18 mouse cellular contexts compared by ENCODE assay signal in genomic region chr2:11491471-11491870, GRCm38 (mm10).
DNase-seq lines count a peak whose midpoint lies in the region; ATAC-seq and TF ChIP-seq lines count a peak whose summit lies in the region.
"Had no signal": no experiment of that assay in that cellular context is flagged by ENCODE, and none has a peak within 500 bp of the region (broad histone marks: within the 10 kb centered on the region; RNA-seq: fewer than 3 reads in every experiment).

No protein-coding gene starts in this region.

- no peaks in the 10 kb centered on the region for H3K9me3 ChIP-seq in kidney, embryonic 16.5 days (ENCODE audit: low read length)
- H3K9me3 ChIP-seq in midbrain, embryonic 14.5 days (ENCODE audit: control insufficient read depth, low read length), result no peaks in the 10 kb centered on the region
- H3K9me3 ChIP-seq in midbrain, embryonic 16.5 days (replicated peaks; ENCODE audit: control insufficient read depth, low read length, poor library complexity, severe bottlenecking), result no peaks in the 10 kb centered on the region
- H3K9me3 ChIP-seq: embryonic facial prominence, embryonic 13.5 days; kidney, embryonic 15.5 days; limb, embryonic 15.5 days; megakaryocyte, embryonic 14.5 days had no signal

- H3K9ac ChIP-seq in kidney, embryonic 16.5 days (replicated peaks; ENCODE audit: low read length), result no peak overlapping the region
- H3K9ac ChIP-seq in midbrain, embryonic 14.5 days (replicated peaks; ENCODE audit: low read length), result no peak overlapping the region
- no peak overlapping the region for H3K9ac ChIP-seq in midbrain, embryonic 16.5 days (ENCODE audit: low read depth, low read length)
- H3K9ac ChIP-seq: embryonic facial prominence, embryonic 13.5 days; kidney, embryonic 15.5 days; limb, embryonic 15.5 days; liver, postnatal 0 days had no signal

- H3K27me3 ChIP-seq in kidney, embryonic 16.5 days (ENCODE audit: insufficient read depth, low read length), result no peaks in the 10 kb centered on the region
- H3K27me3 ChIP-seq in midbrain, embryonic 14.5 days (ENCODE audit: control insufficient read depth, insufficient read depth, low read length), result no peaks in the 10 kb centered on the region
- H3K27me3 ChIP-seq in midbrain, embryonic 16.5 days (ENCODE audit: control insufficient read depth, insufficient read depth, low read depth, low read length), result no peaks in the 10 kb centered on the region
- H3K27me3 ChIP-seq: embryonic facial prominence, embryonic 13.5 days; kidney, embryonic 15.5 days; limb, embryonic 15.5 days; megakaryocyte, embryonic 14.5 days had no signal

- ATAC-seq in kidney, embryonic 16.5 days (ENCODE audit: low FRiP score, low TSS enrichment), result no peak
- ATAC-seq in midbrain, embryonic 14.5 days (ENCODE audit: low FRiP score, low TSS enrichment), result no peak
- no peak for ATAC-seq in midbrain, embryonic 16.5 days
- ATAC-seq: liver, postnatal 0 days had no signal

- intact Hi-C loops in gastrocnemius, adult 2 months (cut with DNase I), result no loop called here

- H3K36me3 ChIP-seq in kidney, embryonic 16.5 days (ENCODE audit: insufficient read depth, low read length), result peaks cover 38% of the 10 kb centered on the region
- peaks cover 70% of the 10 kb centered on the region for H3K36me3 ChIP-seq in midbrain, embryonic 14.5 days (ENCODE audit: control insufficient read depth, insufficient read depth, low read length)
- peaks cover 41% of the 10 kb centered on the region for H3K36me3 ChIP-seq in midbrain, embryonic 16.5 days (ENCODE audit: control insufficient read depth, insufficient read depth, low read length)

- TF ChIP-seq CTCF in gastrocnemius, adult 2 months (IDR thresholded peaks at IDR 0.05), result no peak

- 76% methylated on average over 3 of the region's 3 CpGs for WGBS in kidney, embryonic 16.5 days
- 57% methylated on average over 3 of the region's 3 CpGs for WGBS in midbrain, embryonic 14.5 days
- 50% methylated on average over 3 of the region's 3 CpGs for WGBS in midbrain, embryonic 16.5 days

- peak overlapping the region; percentile 20; the same call in 1 of the 2 replicates for H3K27ac ChIP-seq in gastrocnemius, adult 2 months
- H3K27ac ChIP-seq in kidney, embryonic 16.5 days (ENCODE audit: low read length), result no peak overlapping the region
- no peak overlapping the region for H3K27ac ChIP-seq in midbrain, embryonic 14.5 days (replicated peaks; ENCODE audit: low read depth, low read length)
- H3K27ac ChIP-seq in midbrain, embryonic 16.5 days (ENCODE audit: low read length), result no peak overlapping the region
- H3K27ac ChIP-seq: embryonic facial prominence, embryonic 13.5 days; kidney, embryonic 15.5 days; limb, embryonic 15.5 days had no signal

- no peak overlapping the region for H3K4me3 ChIP-seq in gastrocnemius, adult 2 months
- no peak overlapping the region for H3K4me3 ChIP-seq in kidney, embryonic 16.5 days (ENCODE audit: low read length)
- H3K4me3 ChIP-seq in midbrain, embryonic 14.5 days (replicated peaks; ENCODE audit: low read depth, low read length), result no peak overlapping the region
- H3K4me3 ChIP-seq in midbrain, embryonic 16.5 days (ENCODE audit: low read depth, low read length), result no peak overlapping the region
- H3K4me3 ChIP-seq: embryonic facial prominence, embryonic 13.5 days; kidney, embryonic 15.5 days; limb, embryonic 15.5 days; megakaryocyte, embryonic 14.5 days had no signal

- H3K4me1 ChIP-seq in kidney, embryonic 16.5 days (ENCODE audit: insufficient read depth, low read length), result peaks cover 3% of the 10 kb centered on the region; the same call in 1 of the 2 replicates
- 0 out of 2 replicates have a peak, but pooled peaks cover 3% of the 10 kb centered on the region for H3K4me1 ChIP-seq in midbrain, embryonic 14.5 days (ENCODE audit: control insufficient read depth, insufficient read depth, low read length)
- H3K4me1 ChIP-seq in midbrain, embryonic 16.5 days (ENCODE audit: control insufficient read depth, insufficient read depth, low read length), result no peaks in the 10 kb centered on the region
- H3K4me1 ChIP-seq: embryonic facial prominence, embryonic 13.5 days; kidney, embryonic 15.5 days had no signal

- DNase-seq in gastrocnemius, adult 2 months, result peak; percentile 14
- no peak for DNase-seq in gastrocnemius, postnatal 4 days (ENCODE audit: low spot score in 2 of 2)
- peak; percentile 29 to 41 for DNase-seq in kidney, postnatal 36 days
- peak; percentile 8 for DNase-seq in midbrain, embryonic 14.5 days
- DNase-seq in brain, adult 2 months (ENCODE audit: low read depth, low spot score), result peak; percentile 39
- no peak for DNase-seq in yolk sac, embryonic 10.5 days (ENCODE audit: low spot score)
- DNase-seq: adrenal gland, adult 2 months; B cell, adult 2 months; cerebellum, adult 9-11 months; gastrocnemius, postnatal 14 days; liver, postnatal 0 days; thymus, postnatal 25 days had no signal

- H3K4me2 ChIP-seq in kidney, embryonic 16.5 days (replicated peaks; ENCODE audit: low read depth, low read length), result no peak overlapping the region
- no peak overlapping the region for H3K4me2 ChIP-seq in midbrain, embryonic 14.5 days (ENCODE audit: low read length)
- no peak overlapping the region for H3K4me2 ChIP-seq in midbrain, embryonic 16.5 days (ENCODE audit: low read length)
- H3K4me2 ChIP-seq: embryonic facial prominence, embryonic 13.5 days; kidney, embryonic 15.5 days; limb, embryonic 15.5 days had no signal

Comparison
In these comparisons a context has a peak if more than half of its experiments do, and no peak if none do; other contexts are left out.
1. DNase-seq: peak in gastrocnemius, adult 2 months (single experiment), kidney, postnatal 36 days (2 of 2), midbrain, embryonic 14.5 days (single experiment) and brain, adult 2 months (single experiment); none in gastrocnemius, postnatal 4 days (0 of 2) and yolk sac, embryonic 10.5 days (single experiment).